Mouse (Mus musculus): ENCODE results near the gene Tead1. TPM values are rescaled to one million over a fixed set of nuclear protein-coding genes. Genes with fewer than 3 reads are reported as not detected.
A peak's percentile ranks its signal among the peaks of the same experiment; 100 is the strongest.

Tead1 gene
- polyA plus RNA-seq, 1 experiment from 2014 or later: 13.9 TPM

GRCm38 (mm10) chr7:112690836-112691781 is 12.0 kb downstream of the Tead1 start:
- no peak overlapping the region for H3K4me2 ChIP-seq (replicated peaks; ENCODE audit: low read depth)
- peak; percentile 61 for DNase-seq (ENCODE audit: low spot score)
- WGBS: 36% methylated on average over 7 of the region's 7 CpGs
- H3K9ac ChIP-seq (ENCODE audit: low read length): no peak overlapping the region
- ATAC-seq (ENCODE audit: low FRiP score, low TSS enrichment): no peak; the same call in 1 of the 2 replicates
- H3K9me3 ChIP-seq (ENCODE audit: control insufficient read depth, low read length): no peaks in the 10 kb centered on the region
- H3K27me3 ChIP-seq (ENCODE audit: control insufficient read depth, insufficient read depth, low read length): no peaks in the 10 kb centered on the region
- H3K4me1 ChIP-seq (replicated peaks; ENCODE audit: control insufficient read depth, insufficient read depth): peaks cover 22% of the 10 kb centered on the region
- H3K36me3 ChIP-seq (ENCODE audit: control insufficient read depth, insufficient read depth, low read length): no peaks in the 10 kb centered on the region
- H3K4me3 ChIP-seq (ENCODE audit: low read depth, low read length): no peak overlapping the region
- TF ChIP-seq EP300 (optimal IDR thresholded peaks at IDR 0.05) (no peak), CTCF (IDR thresholded peaks at IDR 0.05; ENCODE audit: low read depth) (no peak)
- H3K27ac ChIP-seq (replicated peaks): no peak overlapping the region

- H3K27ac ChIP-seq (replicated peaks): no peak overlapping the region
- H3K4me1 ChIP-seq (replicated peaks; ENCODE audit: control insufficient read depth, insufficient read depth): peaks cover 25% of the 10 kb centered on the region
- no peak for TF ChIP-seq CTCF (IDR thresholded peaks at IDR 0.05; ENCODE audit: low read depth)
- TF ChIP-seq EP300 (optimal IDR thresholded peaks at IDR 0.05): no peak
- 74% methylated on average over 10 of the region's 10 CpGs for WGBS
- ATAC-seq (ENCODE audit: low FRiP score, low TSS enrichment) (no peak), DNase-seq (ENCODE audit: low spot score) (no peak)
- no peak overlapping the region for H3K9ac ChIP-seq (ENCODE audit: low read length)
- H3K4me3 ChIP-seq (ENCODE audit: low read depth, low read length): no peak overlapping the region
- H3K27me3 ChIP-seq (ENCODE audit: control insufficient read depth, insufficient read depth, low read length): no peaks in the 10 kb centered on the region
- H3K36me3 ChIP-seq (ENCODE audit: control insufficient read depth, insufficient read depth, low read length): no peaks in the 10 kb centered on the region
- H3K4me2 ChIP-seq (replicated peaks; ENCODE audit: low read depth): no peak overlapping the region
- no peaks in the 10 kb centered on the region for H3K9me3 ChIP-seq (ENCODE audit: control insufficient read depth, low read length)
Observed at GRCm38 (mm10) chr7:112693566-112693965, 14.4 kb downstream of the Tead1 start.

- H3K4me3 ChIP-seq (ENCODE audit: low read depth, low read length): no peak overlapping the region
- peaks cover 13% of the 10 kb centered on the region for H3K4me1 ChIP-seq (replicated peaks; ENCODE audit: control insufficient read depth, insufficient read depth)
- no peaks in the 10 kb centered on the region for H3K9me3 ChIP-seq (ENCODE audit: control insufficient read depth, low read length)
- no peak overlapping the region for H3K9ac ChIP-seq (ENCODE audit: low read length)
- H3K27ac ChIP-seq (replicated peaks): peak overlapping the region; percentile 91
- WGBS: 25% methylated on average over 4 of the region's 4 CpGs
- no peaks in the 10 kb centered on the region for H3K36me3 ChIP-seq (ENCODE audit: control insufficient read depth, insufficient read depth, low read length)
- no peak overlapping the region for H3K4me2 ChIP-seq (replicated peaks; ENCODE audit: low read depth)
- DNase-seq (ENCODE audit: low spot score) (no peak), ATAC-seq (ENCODE audit: low FRiP score, low TSS enrichment) (no peak)
- no peaks in the 10 kb centered on the region for H3K27me3 ChIP-seq (ENCODE audit: control insufficient read depth, insufficient read depth, low read length)
- TF ChIP-seq CTCF (IDR thresholded peaks at IDR 0.05; ENCODE audit: low read depth) (no peak), EP300 (optimal IDR thresholded peaks at IDR 0.05) (no peak)
Observed at GRCm38 (mm10) chr7:112696777-112697161, 17.7 kb downstream of the Tead1 start.

- Histone ChIP-seq H3K4me3 (ENCODE audit: low read depth, low read length) (no peak overlapping the region), H3K27me3 (ENCODE audit: control insufficient read depth, insufficient read depth, low read length) (no peaks in the 10 kb centered on the region), H3K27ac (replicated peaks) (peak overlapping the region; percentile 91), H3K36me3 (ENCODE audit: control insufficient read depth, insufficient read depth, low read length) (no peaks in the 10 kb centered on the region), H3K4me2 (replicated peaks; ENCODE audit: low read depth) (peak overlapping the region; percentile 39), H3K9ac (ENCODE audit: low read length) (peak overlapping the region; percentile 41), H3K9me3 (ENCODE audit: control insufficient read depth, low read length) (no peaks in the 10 kb centered on the region), H3K4me1 (replicated peaks; ENCODE audit: control insufficient read depth, insufficient read depth) (peaks cover 11% of the 10 kb centered on the region)
- 6% methylated on average over 10 of the region's 10 CpGs for WGBS
- peak; percentile 7; the same call in 1 of the 2 replicates for TF ChIP-seq CTCF (IDR thresholded peaks at IDR 0.05; ENCODE audit: low read depth)
- TF ChIP-seq EP300 (optimal IDR thresholded peaks at IDR 0.05): peak; percentile 46
- ATAC-seq (ENCODE audit: low FRiP score, low TSS enrichment) (peak; percentile 76), DNase-seq (ENCODE audit: low spot score) (peak; percentile 53)
Observed at GRCm38 (mm10) chr7:112697162-112697841, 18.2 kb downstream of the Tead1 start.

GRCm38 (mm10) chr7:112700082-112700481 is 21.0 kb downstream of the Tead1 start:
- WGBS: 45% methylated on average over 5 of the region's 5 CpGs
- H3K4me1 ChIP-seq (replicated peaks; ENCODE audit: control insufficient read depth, insufficient read depth): peaks cover 11% of the 10 kb centered on the region
- TF ChIP-seq EP300 (optimal IDR thresholded peaks at IDR 0.05): no peak
- TF ChIP-seq CTCF (IDR thresholded peaks at IDR 0.05; ENCODE audit: low read depth): no peak
- DNase-seq (ENCODE audit: low spot score) (no peak), ATAC-seq (ENCODE audit: low FRiP score, low TSS enrichment) (no peak)
- H3K27me3 ChIP-seq (ENCODE audit: control insufficient read depth, insufficient read depth, low read length): no peaks in the 10 kb centered on the region
- no peak overlapping the region for H3K9ac ChIP-seq (ENCODE audit: low read length)
- no peaks in the 10 kb centered on the region for H3K9me3 ChIP-seq (ENCODE audit: control insufficient read depth, low read length)
- no peaks in the 10 kb centered on the region for H3K36me3 ChIP-seq (ENCODE audit: control insufficient read depth, insufficient read depth, low read length)
- no peak overlapping the region for H3K4me2 ChIP-seq (replicated peaks; ENCODE audit: low read depth)
- no peak overlapping the region for H3K27ac ChIP-seq (replicated peaks)
- no peak overlapping the region for H3K4me3 ChIP-seq (ENCODE audit: low read depth, low read length)
